Mouse (Mus musculus) kidney, adult 2 months (tissue): Measurements from ENCODE around the gene Cox11. TPM values are rescaled to one million over a fixed set of nuclear protein-coding genes. Genes with fewer than 3 reads are reported as not detected.
A peak's percentile ranks its signal among the peaks of the same experiment; 100 is the strongest.

Source experiments
- DNase-seq: peaks from one replicate; pipeline ENCODE4 v3.0.0; 2021
- H3K27ac ChIP-seq: fragments of 200-500 bp; 2 replicates; pipeline ENCODE4 v1.5.1; 2012; ENCODE audit warnings: low read depth, low read length, control low read depth, inconsistent platforms; ENCODE audit not compliant: insufficient read depth
- H3K27me3 ChIP-seq: fragments of 200-500 bp; replicated peaks from 2 replicates; pipeline ENCODE4 v1.6.1; 2012; ENCODE audit warnings: mild to moderate bottlenecking, moderate library complexity, low read length, inconsistent platforms; ENCODE audit not compliant: control insufficient read depth, insufficient read depth
- H3K36me3 ChIP-seq: fragments of 200-500 bp; 2 replicates; pipeline ENCODE4 v1.6.1; 2012; ENCODE audit warnings: mild to moderate bottlenecking, moderate library complexity, low read length, inconsistent platforms; ENCODE audit not compliant: control insufficient read depth, insufficient read depth
- H3K4me1 ChIP-seq: fragments of 200-500 bp; 2 replicates; pipeline ENCODE4 v1.6.1; 2011; ENCODE audit warnings: low read length; ENCODE audit not compliant: control insufficient read depth, insufficient read depth
- H3K4me3 ChIP-seq: fragments of 200-500 bp; 2 replicates; pipeline ENCODE4 v1.5.1; 2011; ENCODE audit warnings: mild to moderate bottlenecking, low read depth, low read length, control low read depth; ENCODE audit not compliant: insufficient read depth
- CTCF ChIP-seq: fragments of 200-500 bp; conservative IDR thresholded peaks from 2 replicates; pipeline ENCODE4 v1.5.1; 2011; ENCODE audit warnings: low read depth, mild to moderate bottlenecking, control low read depth, low read length, moderate library complexity, mixed read lengths; ENCODE audit not compliant: insufficient read depth, insufficient read length
- POLR2A ChIP-seq: fragments of 200-500 bp; IDR thresholded peaks from one replicate; pipeline ENCODE4 v1.6.1; 2011; ENCODE audit warnings: low read depth, low read length, control low read depth
- WGBS: fragments of 180-500 bp; shearing (Covaris S2); methylation state at CpG from one replicate; pipeline ENCODE4 v1.1.7; 2018; 5-methylcytosine and 5-hydroxymethylcytosine counted together
- polyA plus RNA-seq: library from polyadenylated mRNA; depleted of rRNA; stranded (reverse); fragments of >200 nt; gene quantifications from 2 replicates; pipeline ENCODE4 v1.2.3, GENCODE M21; 2012

The Cox11 gene
- polyA plus RNA-seq, 1 experiment, result 13.6 TPM

- TF ChIP-seq CTCF, result no peak
- no peak for TF ChIP-seq POLR2A
- peak; percentile 19 for DNase-seq
- WGBS, result 10% methylated on average over 8 of the region's 8 CpGs
- Histone ChIP-seq H3K4me3 (no peak overlapping the region), H3K4me1 (0 out of 2 replicates have a peak, but pooled peaks cover 5% of the 10 kb centered on the region), H3K27me3 (no peaks in the 10 kb centered on the region), H3K27ac (peak overlapping the region; percentile 55; the same call in 1 of the 2 replicates), H3K36me3 (no peaks in the 10 kb centered on the region; the same call in 1 of the 2 replicates)
Observed at GRCm38 (mm10) chr11:90664345-90664986, 26.5 kb downstream of the Cox11 start.

- TF ChIP-seq CTCF (no peak), POLR2A (no peak)
- peak; percentile 33 for DNase-seq
- H3K27me3 ChIP-seq, result no peaks in the 10 kb centered on the region
- peak overlapping the region; percentile 60; the same call in 1 of the 2 replicates for H3K27ac ChIP-seq
- 34% methylated on average over 6 of the region's 6 CpGs for WGBS
- 0 out of 2 replicates have a peak, but pooled peaks cover 5% of the 10 kb centered on the region for H3K4me1 ChIP-seq
- no peak overlapping the region for H3K4me3 ChIP-seq
- no peaks in the 10 kb centered on the region; the same call in none of the 2 replicates for H3K36me3 ChIP-seq
Observed at GRCm38 (mm10) chr11:90665161-90665560, 27.2 kb downstream of the Cox11 start.

- Histone ChIP-seq H3K4me3 (no peak overlapping the region), H3K36me3 (no peaks in the 10 kb centered on the region; the same call in none of the 2 replicates), H3K27ac (no peak overlapping the region), H3K27me3 (no peaks in the 10 kb centered on the region), H3K4me1 (0 out of 2 replicates have a peak, but pooled peaks cover 5% of the 10 kb centered on the region)
- TF ChIP-seq POLR2A (no peak), CTCF (no peak)
- no peak for DNase-seq
- WGBS, result 44% methylated on average over 3 of the region's 3 CpGs
Observed at GRCm38 (mm10) chr11:90666144-90666757, 28.3 kb downstream of the Cox11 start.

- Histone ChIP-seq H3K4me1 (0 out of 2 replicates have a peak, but pooled peaks cover 5% of the 10 kb centered on the region), H3K36me3 (no peaks in the 10 kb centered on the region; the same call in 1 of the 2 replicates), H3K27ac (no peak overlapping the region), H3K4me3 (no peak overlapping the region), H3K27me3 (no peaks in the 10 kb centered on the region)
- TF ChIP-seq POLR2A (no peak), CTCF (no peak)
- DNase-seq, result no peak
- 92% methylated on average over 4 of the region's 4 CpGs for WGBS
Observed at GRCm38 (mm10) chr11:90666916-90667315, 28.9 kb downstream of the Cox11 start.

GRCm38 (mm10) chr11:90667325-90667724 is 29.4 kb downstream of the Cox11 start:
- Histone ChIP-seq H3K4me1 (0 out of 2 replicates have a peak, but pooled peaks cover 5% of the 10 kb centered on the region), H3K27me3 (no peaks in the 10 kb centered on the region), H3K27ac (no peak overlapping the region), H3K4me3 (no peak overlapping the region), H3K36me3 (no peaks in the 10 kb centered on the region; the same call in 1 of the 2 replicates)
- TF ChIP-seq POLR2A (no peak), CTCF (no peak)
- 94% methylated on average over 6 of the region's 6 CpGs for WGBS
- DNase-seq, result no peak

GRCm38 (mm10) chr11:90675479-90676110 is 37.6 kb downstream of the Cox11 start:
- no peak for TF ChIP-seq POLR2A
- no peak for TF ChIP-seq CTCF
- DNase-seq, result no peak
- H3K27ac ChIP-seq, result no peak overlapping the region
- WGBS, result 62% methylated on average over 5 of the region's 5 CpGs
- H3K27me3 ChIP-seq, result no peaks in the 10 kb centered on the region
- no peaks in the 10 kb centered on the region for H3K4me1 ChIP-seq
- H3K4me3 ChIP-seq, result no peak overlapping the region
- H3K36me3 ChIP-seq, result no peaks in the 10 kb centered on the region

- no peak overlapping the region for H3K27ac ChIP-seq
- H3K4me3 ChIP-seq, result no peak overlapping the region
- TF ChIP-seq CTCF, result no peak
- TF ChIP-seq POLR2A, result no peak
- WGBS, result 94% methylated on average over 7 of the region's 7 CpGs
- no peaks in the 10 kb centered on the region for H3K27me3 ChIP-seq
- H3K36me3 ChIP-seq, result no peaks in the 10 kb centered on the region
- no peaks in the 10 kb centered on the region for H3K4me1 ChIP-seq
- DNase-seq, result no peak
Observed at GRCm38 (mm10) chr11:90677027-90677426, 39.1 kb downstream of the Cox11 start.
